Mouse (Mus musculus) left cerebral cortex, adult 8-10 months (tissue): ENCODE data around the gene Fam13c. TPM values are rescaled to one million over a fixed set of nuclear protein-coding genes. Genes with fewer than 3 reads are reported as not detected.
"Not testable (repeated sequence)": the region's sequence is repeated elsewhere in the genome, so short reads cannot be mapped to it uniquely, and the experiment has no call there.

ENCODE experiments used
- DNase-seq, 2 experiments: peaks; one replicate each; pipeline ENCODE4 v3.0.0; 2022; ENCODE audit warnings: low spot score in 2 of 2
- total RNA-seq, 4 experiments: library from RNA; stranded (reverse); gene quantifications; 2 replicates each; pipeline ENCODE4 v1.2.4; 2022

The Fam13c gene
- 10 to 100 TPM; 48.4 to 57.9 (median 54.1) TPM for total RNA-seq

GRCm38 (mm10) chr10:70439676-70440521, at the start of gene Fam13c:
Gene Fam13c (plus strand): TSS chr10:70440481.
- peak in 1 of 2 experiments; percentile 31 for DNase-seq

- peak in 1 of 2 experiments; percentile 46 for DNase-seq
Observed at GRCm38 (mm10) chr10:70395900-70396299, 44.4 kb upstream of the Fam13c start.

DNA sequence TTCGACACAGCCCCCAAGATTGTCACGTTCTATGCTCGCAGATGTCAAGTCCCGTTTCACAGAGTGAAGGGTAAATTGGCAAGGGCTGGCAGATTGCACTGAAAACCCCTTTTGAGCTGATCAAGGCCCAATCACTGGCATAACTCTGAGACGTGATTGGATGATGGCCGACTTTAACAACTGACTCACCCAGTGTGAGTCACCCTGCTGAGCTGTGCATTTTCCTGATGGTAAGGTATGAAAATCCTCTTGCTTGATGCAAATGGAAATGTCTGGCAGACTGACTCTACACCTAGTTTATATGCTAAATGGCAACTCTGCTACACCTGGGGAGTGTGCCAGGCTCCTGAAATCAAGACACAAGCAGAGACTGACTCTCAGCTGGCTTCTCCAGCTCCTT, 42.1 kb upstream of the Fam13c start:
- peak in 1 of 2 experiments; percentile 69 for DNase-seq

- DNase-seq = no peak
Observed at GRCm38 (mm10) chr10:70402006-70402405, 38.3 kb upstream of the Fam13c start.

- no peak for DNase-seq
Observed at GRCm38 (mm10) chr10:70402711-70403110, 37.6 kb upstream of the Fam13c start.

DNA sequence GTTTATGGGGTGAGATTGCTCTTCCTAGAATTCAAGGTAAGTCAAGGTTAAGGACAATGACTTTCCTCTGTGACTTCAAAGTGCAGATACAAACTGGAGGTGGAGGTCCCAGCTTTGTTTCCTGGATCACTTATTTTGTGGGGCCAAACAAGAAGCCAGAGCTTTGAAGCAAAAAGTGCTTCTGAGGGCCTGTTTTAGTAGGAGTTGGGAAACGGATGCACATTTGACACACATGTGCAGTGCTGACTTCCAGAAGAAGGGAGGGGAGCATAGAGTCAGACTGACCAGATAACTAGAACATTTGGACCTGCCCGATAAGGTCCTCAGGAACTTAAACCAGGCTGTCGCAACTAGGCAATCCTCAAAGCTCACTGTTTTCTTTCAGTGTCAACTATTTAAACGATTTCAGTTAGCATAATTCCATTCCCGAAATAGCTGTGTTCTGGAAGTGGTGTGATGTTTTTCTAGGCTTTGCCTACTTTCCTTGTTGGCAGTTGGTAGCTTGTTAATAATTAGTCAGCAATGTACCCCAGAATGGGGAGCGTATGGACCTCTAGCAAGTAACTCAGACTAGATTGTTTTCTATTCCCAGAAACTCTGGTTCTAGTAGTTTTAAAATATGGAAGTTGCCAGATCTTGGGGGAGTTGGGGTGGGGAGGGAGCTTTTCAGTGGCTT, 22.3 kb upstream of the Fam13c start:
- no peak for DNase-seq

DNA sequence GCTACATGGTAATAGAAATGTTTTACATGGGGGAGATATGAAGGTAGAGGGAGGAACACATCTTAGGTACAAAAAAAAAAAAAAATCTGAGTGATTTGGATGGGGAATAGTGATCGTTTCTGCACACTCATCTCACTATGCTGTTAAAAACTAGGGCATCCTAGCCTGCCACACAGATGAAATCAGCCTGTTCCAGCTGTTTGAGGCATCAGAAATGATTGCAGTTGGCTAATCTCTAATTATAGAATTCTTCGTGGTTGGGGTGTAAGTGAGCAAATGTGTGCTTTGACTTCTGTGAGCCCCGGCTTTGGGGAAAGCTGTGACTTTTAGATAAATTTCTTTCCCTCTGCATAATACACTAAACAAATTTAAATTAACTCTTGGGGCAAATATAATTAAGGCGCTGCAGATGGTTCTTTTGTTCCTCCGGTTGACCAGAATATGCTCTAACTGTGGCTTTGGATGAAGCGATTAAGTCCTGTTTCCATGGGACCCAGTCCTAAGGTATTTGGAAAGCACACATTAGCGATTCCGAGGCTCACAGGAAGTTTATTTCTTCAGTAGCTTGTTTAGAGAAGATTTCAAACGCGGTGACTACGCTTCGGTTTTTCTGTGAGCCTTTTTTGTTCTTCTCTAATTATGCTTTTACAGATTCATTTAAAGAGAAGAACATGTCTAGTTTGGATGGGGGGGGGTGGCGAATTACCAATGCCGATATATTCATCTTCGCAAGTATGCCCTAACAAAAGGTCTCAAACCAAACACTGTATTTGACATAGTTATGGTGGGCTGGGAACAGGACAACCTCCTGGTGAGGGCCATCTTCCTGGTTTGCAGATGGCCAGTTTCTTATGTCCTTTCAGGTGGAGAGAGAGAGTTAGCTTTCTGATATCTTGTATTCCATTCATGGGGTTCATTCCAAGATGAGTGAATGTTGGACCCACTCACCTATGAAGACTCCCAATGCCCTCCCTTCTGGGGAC, 20.7 kb upstream of the Fam13c start:
- no peak for DNase-seq

DNA sequence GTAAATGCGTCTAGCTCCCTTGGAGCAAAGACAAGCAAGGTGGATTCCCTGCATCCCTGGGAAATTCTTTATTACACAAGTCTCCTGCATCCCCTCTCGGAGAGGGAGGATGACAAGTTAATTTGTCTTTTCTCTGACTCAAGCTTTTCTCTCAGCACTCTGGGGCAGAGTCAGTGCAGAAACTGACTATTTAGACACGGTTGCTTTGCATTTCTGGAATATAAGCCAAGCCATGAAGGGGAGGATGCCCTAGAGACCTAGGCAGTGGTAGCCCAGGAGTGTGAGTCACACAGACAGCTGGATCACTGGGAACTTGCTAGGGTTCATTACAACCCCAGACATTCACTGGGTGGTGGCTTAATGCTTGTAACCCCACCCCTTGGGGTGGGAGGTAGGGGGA, 13.9 kb upstream of the Fam13c start:
- DNase-seq = no peak

DNA sequence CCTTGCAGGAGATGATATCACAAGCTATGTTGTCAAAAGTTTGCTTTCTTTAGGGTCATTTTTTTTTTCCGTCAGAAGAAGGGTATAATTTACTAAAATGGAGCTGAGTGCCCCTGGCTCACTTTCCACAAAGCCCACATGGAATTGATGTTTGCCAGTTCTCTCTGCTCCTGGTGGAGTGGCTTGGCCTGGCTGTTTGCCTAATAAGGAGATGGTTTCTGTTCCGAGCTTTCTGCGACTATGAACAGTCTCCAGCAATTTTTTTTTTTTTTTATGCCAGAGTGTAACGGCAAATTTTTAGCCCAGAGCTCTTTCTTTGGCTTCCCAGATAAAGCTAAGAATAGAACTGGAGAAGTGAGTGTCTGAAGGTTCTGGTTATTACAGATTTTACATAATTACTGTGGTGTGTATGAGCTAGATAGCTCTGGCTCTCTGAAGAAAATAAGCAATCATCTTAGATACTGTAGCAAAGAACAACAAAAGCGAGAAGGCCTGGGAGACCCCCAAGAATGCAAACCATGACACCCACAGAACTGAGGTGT, 12.1 kb upstream of the Fam13c start:
- peak in 1 of 2 experiments; percentile 67 for DNase-seq

DNA sequence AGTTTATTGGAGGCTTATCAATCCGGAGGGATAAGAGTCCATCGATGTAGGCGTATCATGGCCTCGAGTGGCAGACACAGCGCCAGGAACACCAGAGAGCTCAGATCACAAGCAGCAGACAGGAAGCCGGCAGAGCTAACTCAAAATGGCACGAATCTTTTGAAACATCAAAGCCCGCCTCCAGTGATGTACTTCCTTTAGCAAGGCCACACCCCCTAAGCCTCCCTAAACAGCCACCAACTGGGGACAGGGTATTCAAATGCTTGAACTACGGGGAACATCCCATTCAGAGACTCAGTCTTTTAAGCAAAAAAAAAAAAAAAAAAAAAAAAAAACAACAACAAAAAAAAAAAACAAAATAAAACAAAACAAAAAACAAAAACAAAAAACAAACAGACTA, 10.9 kb upstream of the Fam13c start:
- no peak for DNase-seq

- no peak for DNase-seq
Observed at GRCm38 (mm10) chr10:70433334-70433733, 6.9 kb upstream of the Fam13c start.

DNA sequence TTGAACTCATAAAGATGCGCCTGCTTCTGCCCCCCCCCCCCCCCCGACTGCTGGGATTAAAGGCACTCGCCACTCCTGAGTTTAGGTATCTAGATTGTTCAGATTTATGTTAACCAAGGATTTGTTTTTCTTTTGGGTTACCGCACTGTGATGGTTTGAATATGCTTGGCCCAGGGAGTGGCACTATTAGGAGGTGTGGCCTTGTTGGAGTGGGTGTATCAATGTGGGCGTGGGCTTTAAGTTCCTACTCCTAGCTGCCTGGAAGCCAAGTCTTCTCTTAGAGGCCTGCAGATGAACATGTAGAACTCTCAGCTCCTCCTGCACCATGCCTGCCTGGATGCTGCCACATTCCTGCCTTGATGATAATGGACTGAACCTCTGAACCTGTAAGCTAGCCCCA, 6.5 kb upstream of the Fam13c start:
- DNase-seq = not testable (repeated sequence)

- DNase-seq = no peak
Observed at GRCm38 (mm10) chr10:70436656-70437055, 3.6 kb upstream of the Fam13c start.

- DNase-seq = no peak
Observed at GRCm38 (mm10) chr10:70437289-70437688, 3.0 kb upstream of the Fam13c start.

- peak; percentile 63 to 80 for DNase-seq
Observed at GRCm38 (mm10) chr10:70440639-70441461, 569 bp downstream of the Fam13c start.

DNA sequence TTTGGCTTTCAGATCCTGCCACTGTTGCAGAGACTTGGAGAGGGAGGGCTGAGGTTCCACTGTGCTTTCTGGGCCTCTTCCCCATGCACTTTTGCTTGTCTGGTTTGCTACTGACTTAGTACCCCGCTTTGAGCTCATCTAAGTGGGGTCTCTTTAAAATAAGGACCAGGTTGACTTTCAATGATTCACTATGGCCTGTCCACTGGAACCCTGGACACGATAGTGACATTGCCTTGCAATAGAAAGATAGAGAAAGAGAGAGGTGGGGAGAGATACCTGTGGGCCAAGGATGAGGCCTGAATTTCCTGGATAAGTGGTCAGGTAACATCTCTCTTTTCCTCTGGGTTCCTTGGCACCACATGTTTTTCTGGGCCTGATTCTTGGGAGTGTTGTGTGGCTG, 1.9 kb downstream of the Fam13c start:
- DNase-seq = no peak

GRCm38 (mm10) chr10:70442623-70443022, 2.3 kb downstream of the Fam13c start:
- DNase-seq = no peak

DNA sequence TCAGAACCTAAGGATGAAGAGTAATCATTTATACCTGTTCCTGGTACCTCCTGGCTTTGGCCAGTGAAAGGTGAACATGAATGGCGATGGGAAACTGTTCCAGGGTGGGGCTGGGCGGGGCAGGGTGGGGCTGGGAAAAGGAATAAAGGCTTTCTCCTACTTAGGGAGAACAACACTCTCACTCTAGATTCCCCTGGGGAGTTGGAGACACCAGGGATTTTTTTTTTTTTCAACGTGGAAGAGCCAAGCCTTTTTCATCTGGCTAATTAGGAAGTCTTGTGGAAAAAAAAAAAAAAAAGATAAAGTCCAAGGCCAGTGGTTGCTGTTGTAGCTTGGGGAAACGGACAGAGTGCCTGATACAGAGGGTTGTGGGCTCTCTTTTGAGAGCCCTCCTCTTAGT, 7.5 kb downstream of the Fam13c start:
- DNase-seq = no peak

GRCm38 (mm10) chr10:70449206-70449605, 8.9 kb downstream of the Fam13c start:
- no peak for DNase-seq

DNA sequence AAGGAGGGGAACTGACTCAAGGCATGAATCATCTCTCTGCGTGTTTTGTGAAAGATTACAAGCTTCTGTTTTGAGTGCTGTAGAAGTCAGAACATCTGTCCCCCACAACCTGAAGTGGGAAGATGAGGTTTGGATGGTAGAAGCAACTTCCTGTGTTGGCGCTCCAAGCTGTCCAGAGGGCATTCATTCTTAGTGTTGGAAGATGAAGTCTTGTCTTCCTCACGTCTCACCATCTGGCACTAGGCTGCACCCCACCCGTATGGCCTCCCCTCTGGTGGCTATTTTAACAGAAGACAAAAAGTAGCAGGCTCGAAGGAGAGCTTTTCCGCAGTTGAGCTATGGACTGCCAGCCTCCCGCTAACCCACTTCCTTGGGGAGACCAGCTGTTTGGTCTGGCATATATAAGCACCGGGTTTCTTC, 15.6 kb downstream of the Fam13c start:
- peak in 1 of 2 experiments; percentile 86 for DNase-seq
